Mouse (Mus musculus) E14TG2a.4 (cell line): ENCODE results near the gene Araf.

ENCODE experiments used
- CTCF ChIP-seq: conservative IDR thresholded peaks from 2 replicates; pipeline ENCODE4 v1.5.1; 2014; ENCODE audit warnings: low read length
- NANOG ChIP-seq: IDR thresholded peaks from 2 replicates; pipeline ENCODE4 v1.6.1; 2014; ENCODE audit warnings: borderline replicate concordance, low read length, mixed read lengths

GRCm38 (mm10) chrX:20868091-20868490 lies 70.5 kb downstream of the Araf start:
- no peak for TF ChIP-seq CTCF
- TF ChIP-seq NANOG: no peak
